Mouse (Mus musculus) kidney, postnatal 0 days (tissue): ENCODE results near the gene Slc48a1. TPM values are rescaled to one million over a fixed set of nuclear protein-coding genes. Genes with fewer than 3 reads are reported as not detected.

Experiments used
- ATAC-seq: fragments of 200-750 bp; cut with Nextera tagmentation; replicated peaks from 2 replicates; pipeline ENCODE4 v1.8.0; 2017; ENCODE audit warnings: low read depth, moderate number of reproducible peaks, moderate TSS enrichment, moderate library complexity; ENCODE audit not compliant: low FRiP score
- DNase-seq: peaks from one replicate; pipeline ENCODE4 v3.0.0-alpha.2; 2016; ENCODE audit warnings: low spot score
- H3K27ac ChIP-seq: fragments of 300-500 bp; sonication (generic); 2 replicates; pipeline ENCODE4 v1.5.1; 2014; ENCODE audit warnings: mild to moderate bottlenecking
- H3K27me3 ChIP-seq: fragments of 300-500 bp; sonication (generic); 2 replicates; pipeline ENCODE4 v1.6.1; 2014; ENCODE audit warnings: low read length, mixed read lengths; ENCODE audit not compliant: insufficient read depth
- H3K36me3 ChIP-seq: fragments of 300-500 bp; sonication (generic); 2 replicates; pipeline ENCODE4 v1.6.1; 2014; ENCODE audit warnings: low read length, mixed read lengths; ENCODE audit not compliant: insufficient read depth
- H3K4me1 ChIP-seq: fragments of 300-500 bp; sonication (generic); replicated peaks from 2 replicates; pipeline ENCODE4 v1.6.1; 2014; ENCODE audit warnings: antibody characterized with exemption, low read length, mixed read lengths; ENCODE audit not compliant: insufficient read depth
- H3K4me2 ChIP-seq: fragments of 300-500 bp; sonication (generic); 2 replicates; pipeline ENCODE4 v1.6.1; 2014; ENCODE audit warnings: mild to moderate bottlenecking, low read length, moderate library complexity, mixed read lengths
- H3K4me3 ChIP-seq: fragments of 300-500 bp; sonication (generic); replicated peaks from 2 replicates; pipeline ENCODE4 v1.5.1; 2014; ENCODE audit warnings: low read depth, low read length
- H3K9ac ChIP-seq: fragments of 300-500 bp; sonication (generic); 2 replicates; pipeline ENCODE4 v1.6.1; 2014; ENCODE audit warnings: low read depth, low read length
- H3K9me3 ChIP-seq: fragments of 300-500 bp; sonication (generic); replicated peaks from 2 replicates; pipeline ENCODE4 v1.6.1; 2016; ENCODE audit warnings: low read length, inconsistent platforms, mixed read lengths
- CTCF ChIP-seq: IDR thresholded peaks from 2 replicates; pipeline ENCODE4 v1.5.1; 2016; ENCODE audit warnings: antibody characterized with exemption, low read depth, mild to moderate bottlenecking, moderate library complexity
- WGBS: fragments of 180-500 bp; shearing (Covaris S2); extraction: QIAGEN DNeasy Blood & Tissue Kit; methylation state at CpG from one replicate; pipeline ENCODE4 v1.1.7; 2014; 5-methylcytosine and 5-hydroxymethylcytosine counted together
- polyA plus RNA-seq: library from polyadenylated mRNA; unstranded; fragments of >200 nt; fragmentation: Nextera tagmentation; extraction: Ambion mirVana; gene quantifications from 2 replicates; pipeline ENCODE4 v1.2.1, GENCODE M21; 2015

Gene Slc48a1
- polyA plus RNA-seq, 1 experiment from 2014 or later = 86.9 TPM

GRCm38 (mm10) chr15:97836894-97837247 is 58.6 kb downstream of the Slc48a1 start:
- Histone ChIP-seq H3K4me1 (peaks cover 52% of the 10 kb centered on the region), H3K4me2 (no peak overlapping the region), H3K4me3 (no peak overlapping the region), H3K27ac (peak overlapping the region; percentile 83), H3K9ac (no peak overlapping the region), H3K36me3 (no peaks in the 10 kb centered on the region), H3K9me3 (no peaks in the 10 kb centered on the region), H3K27me3 (no peaks in the 10 kb centered on the region)
- 57% methylated on average over 8 of the region's 8 CpGs for WGBS
- no peak for DNase-seq
- TF ChIP-seq CTCF = no peak
- ATAC-seq = no peak

- Histone ChIP-seq H3K4me2 (no peak overlapping the region), H3K4me3 (no peak overlapping the region), H3K9ac (peak overlapping the region; percentile 39; the same call in 1 of the 2 replicates), H3K4me1 (peaks cover 50% of the 10 kb centered on the region), H3K27me3 (no peaks in the 10 kb centered on the region), H3K9me3 (no peaks in the 10 kb centered on the region), H3K27ac (peak overlapping the region; percentile 83), H3K36me3 (no peaks in the 10 kb centered on the region)
- 11% methylated on average over 8 of the region's 8 CpGs for WGBS
- no peak for TF ChIP-seq CTCF
- DNase-seq = peak; percentile 47
- peak; percentile 62 for ATAC-seq
These were observed 59.3 kb downstream of the Slc48a1 start for GRCm38 (mm10) chr15:97837491-97838061.

GRCm38 (mm10) chr15:97838395-97838794 is 60.1 kb downstream of the Slc48a1 start:
- no peak for TF ChIP-seq CTCF
- Histone ChIP-seq H3K4me3 (no peak overlapping the region), H3K4me1 (peaks cover 42% of the 10 kb centered on the region), H3K9me3 (no peaks in the 10 kb centered on the region), H3K27me3 (no peaks in the 10 kb centered on the region), H3K9ac (no peak overlapping the region), H3K4me2 (no peak overlapping the region), H3K27ac (peak overlapping the region; percentile 83), H3K36me3 (no peaks in the 10 kb centered on the region)
- DNase-seq (peak; percentile 21), ATAC-seq (no peak; the same call in 1 of the 2 replicates)
- WGBS = 70% methylated on average over 4 of the region's 4 CpGs

GRCm38 (mm10) chr15:97839012-97839411 is 60.7 kb downstream of the Slc48a1 start:
- no peaks in the 10 kb centered on the region for H3K36me3 ChIP-seq
- ATAC-seq = no peak
- TF ChIP-seq CTCF = no peak
- no peaks in the 10 kb centered on the region for H3K9me3 ChIP-seq
- H3K4me3 ChIP-seq = no peak overlapping the region
- H3K9ac ChIP-seq = 0 out of 2 replicates have a peak overlapping the region, but pooled peaks have one; percentile 18
- H3K27ac ChIP-seq = peak overlapping the region; percentile 83
- DNase-seq = no peak
- no peaks in the 10 kb centered on the region for H3K27me3 ChIP-seq
- 95% methylated on average over 2 of the region's 2 CpGs for WGBS
- H3K4me2 ChIP-seq = no peak overlapping the region
- H3K4me1 ChIP-seq = peaks cover 38% of the 10 kb centered on the region

- DNase-seq (no peak), ATAC-seq (no peak)
- Histone ChIP-seq H3K4me2 (no peak overlapping the region), H3K9me3 (no peaks in the 10 kb centered on the region), H3K4me3 (no peak overlapping the region), H3K9ac (no peak overlapping the region), H3K27ac (peak overlapping the region; percentile 83), H3K36me3 (no peaks in the 10 kb centered on the region), H3K27me3 (no peaks in the 10 kb centered on the region), H3K4me1 (peaks cover 38% of the 10 kb centered on the region)
- TF ChIP-seq CTCF = no peak
- 71% methylated on average over 4 of the region's 4 CpGs for WGBS
These were observed 61.2 kb downstream of the Slc48a1 start for GRCm38 (mm10) chr15:97839473-97839872.

GRCm38 (mm10) chr15:97839991-97840455 is 61.7 kb downstream of the Slc48a1 start:
- Histone ChIP-seq H3K9me3 (no peaks in the 10 kb centered on the region), H3K27ac (peak overlapping the region; percentile 83), H3K27me3 (no peaks in the 10 kb centered on the region), H3K9ac (no peak overlapping the region), H3K36me3 (no peaks in the 10 kb centered on the region), H3K4me3 (no peak overlapping the region), H3K4me2 (no peak overlapping the region), H3K4me1 (peaks cover 38% of the 10 kb centered on the region)
- ATAC-seq (peak; percentile 67), DNase-seq (peak; percentile 93)
- 12% methylated on average over 3 of the region's 3 CpGs for WGBS
- peak; percentile 50 for TF ChIP-seq CTCF

- H3K36me3 ChIP-seq = no peaks in the 10 kb centered on the region
- WGBS = 88% methylated on average over 1 of the region's 1 CpGs
- H3K9me3 ChIP-seq = no peaks in the 10 kb centered on the region
- no peak overlapping the region for H3K4me2 ChIP-seq
- no peak for ATAC-seq
- H3K27me3 ChIP-seq = no peaks in the 10 kb centered on the region
- TF ChIP-seq CTCF = peak; percentile 59
- H3K27ac ChIP-seq = peak overlapping the region; percentile 83
- H3K9ac ChIP-seq = no peak overlapping the region
- no peak overlapping the region for H3K4me3 ChIP-seq
- peak; percentile 46 for DNase-seq
- peaks cover 38% of the 10 kb centered on the region for H3K4me1 ChIP-seq
These were observed 62.5 kb downstream of the Slc48a1 start for GRCm38 (mm10) chr15:97840781-97841180.
